Mouse (Mus musculus) CH12.LX (cell line): ENCODE data around the gene Numa1. TPM values are rescaled to one million over a fixed set of nuclear protein-coding genes. Genes with fewer than 3 reads are reported as not detected.

Source experiments
- DNase-seq: peaks from one replicate; pipeline ENCODE4 v3.0.0-alpha.2; 2013; ENCODE audit errors: extremely low read depth
- H3K27ac ChIP-seq: 2 replicates; pipeline ENCODE4 v1.5.1; 2012; ENCODE audit warnings: low read depth, mild to moderate bottlenecking, control low read depth, moderate library complexity; ENCODE audit not compliant: insufficient read depth
- H3K27me3 ChIP-seq: replicated peaks from 2 replicates; pipeline ENCODE3; 2012; ENCODE audit warnings: inconsistent platforms
- H3K36me3 ChIP-seq, 2 experiments: replicated peaks in 1 of 2; 2 replicates each; pipeline versions ENCODE3 to v1.6.1; 2012; ENCODE audit warnings: inconsistent platforms in 1 of 2, low read length in 1 of 2, mild to moderate bottlenecking in 1 of 2, mixed read lengths in 1 of 2, moderate library complexity in 1 of 2; ENCODE audit not compliant: control insufficient read depth in 1 of 2, insufficient read depth in 1 of 2
- H3K4me1 ChIP-seq, 2 experiments: 2 replicates each; pipeline ENCODE4 v1.6.1; 2012; ENCODE audit warnings: inconsistent platforms in 1 of 2, moderate library complexity in 1 of 2; ENCODE audit not compliant: insufficient read depth in 2 of 2, control insufficient read depth in 1 of 2
- H3K4me2 ChIP-seq: 2 replicates; pipeline ENCODE4 v1.6.1; 2012; ENCODE audit warnings: low read depth, mild to moderate bottlenecking, control low read depth; ENCODE audit not compliant: poor library complexity, insufficient read depth, severe bottlenecking
- H3K4me3 ChIP-seq, 3 experiments: fragments of 150-350 bp in 1 of 3; sonication (generic) in 1 of 3; replicated peaks in 1 of 3; 2 replicates each; pipeline versions ENCODE3 to v1.5.1; 2011 to 2012; ENCODE audit warnings: low read depth in 2 of 3, low read length in 2 of 3, mild to moderate bottlenecking in 2 of 3, moderate library complexity in 2 of 3, control low read depth in 1 of 3, improper control_type of control experiment in 1 of 3, inconsistent platforms in 1 of 3, mixed read lengths in 1 of 3; ENCODE audit not compliant: poor library complexity in 1 of 3
- H3K79me2 ChIP-seq: replicated peaks from 2 replicates; pipeline ENCODE4 v1.6.1; 2012; ENCODE audit warnings: mild to moderate bottlenecking, moderate library complexity; ENCODE audit not compliant: control insufficient read depth, poor library complexity, insufficient read depth, severe bottlenecking; ENCODE audit errors: extremely low read depth
- H3K9ac ChIP-seq: 2 replicates; pipeline ENCODE4 v1.6.1; 2012; ENCODE audit warnings: low read depth, mild to moderate bottlenecking, control low read depth, moderate library complexity; ENCODE audit not compliant: insufficient read depth
- H3K9me3 ChIP-seq: replicated peaks from 2 replicates; pipeline ENCODE3; 2012; ENCODE audit warnings: low read length, inconsistent platforms, mixed read lengths
- BHLHE40 ChIP-seq: IDR thresholded peaks from 2 replicates; pipeline ENCODE4 v1.6.1; 2011; ENCODE audit warnings: mild to moderate bottlenecking, low read depth, low read length, improper control_type of control experiment
- CHD1 ChIP-seq: IDR thresholded peaks from 2 replicates; pipeline ENCODE4 v1.6.1; 2012; ENCODE audit warnings: low read depth, low read length, improper control_type of control experiment, inconsistent platforms
- CHD2 ChIP-seq: IDR thresholded peaks from 2 replicates; pipeline ENCODE4 v1.6.1; 2011; ENCODE audit warnings: low read length, improper control_type of control experiment
- CTCF ChIP-seq, 2 experiments: IDR thresholded peaks in 1 of 2; conservative IDR thresholded peaks in 1 of 2; 2 replicates each; pipeline ENCODE4 v1.5.1; 2011 to 2012; ENCODE audit warnings: low read depth in 2 of 2, low read length in 2 of 2, improper control_type of control experiment in 1 of 2, inconsistent platforms in 1 of 2, mild to moderate bottlenecking in 1 of 2, moderate library complexity in 1 of 2
- E2F4 ChIP-seq: IDR thresholded peaks from 2 replicates; pipeline ENCODE4 v1.6.1; 2011; ENCODE audit warnings: low read depth, low read length, improper control_type of control experiment; ENCODE audit not compliant: insufficient replicate concordance
- EP300 ChIP-seq: IDR thresholded peaks from 2 replicates; pipeline ENCODE4 v1.6.1; 2011; ENCODE audit warnings: low read length, improper control_type of control experiment
- ETS1 ChIP-seq: conservative IDR thresholded peaks from 2 replicates; pipeline ENCODE4 v1.6.1; 2012; ENCODE audit warnings: low read depth, mild to moderate bottlenecking, inconsistent platforms, low read length, improper control_type of control experiment, moderate library complexity
- HCFC1 ChIP-seq: IDR thresholded peaks from 2 replicates; pipeline ENCODE4 v1.6.1; 2012; ENCODE audit warnings: low read depth, mild to moderate bottlenecking, inconsistent platforms, low read length, improper control_type of control experiment
- IRF4 ChIP-seq: IDR thresholded peaks from 2 replicates; pipeline ENCODE4 v1.6.1; 2014; ENCODE audit warnings: low read depth, mild to moderate bottlenecking, inconsistent platforms, low read length, improper control_type of control experiment
- JUN ChIP-seq: IDR thresholded peaks from 2 replicates; pipeline ENCODE4 v1.6.1; 2011; ENCODE audit warnings: low read depth, mild to moderate bottlenecking, low read length, improper control_type of control experiment, moderate library complexity; ENCODE audit not compliant: insufficient read depth
- JUND ChIP-seq: conservative IDR thresholded peaks from 2 replicates; pipeline ENCODE4 v1.6.1; 2011; ENCODE audit warnings: low read depth, low read length, improper control_type of control experiment
- KAT2A ChIP-seq: IDR thresholded peaks from 2 replicates; pipeline ENCODE4 v1.6.1; 2012; ENCODE audit warnings: low read length, improper control_type of control experiment, inconsistent platforms; ENCODE audit not compliant: insufficient replicate concordance
- MAZ ChIP-seq: IDR thresholded peaks from 2 replicates; pipeline ENCODE4 v1.6.1; 2012; ENCODE audit warnings: low read depth, mild to moderate bottlenecking, inconsistent platforms, low read length, improper control_type of control experiment, moderate library complexity
- MEF2A ChIP-seq: IDR thresholded peaks from 2 replicates; pipeline ENCODE4 v1.6.1; 2014; ENCODE audit warnings: low read depth, mild to moderate bottlenecking, inconsistent platforms, low read length, improper control_type of control experiment, borderline replicate concordance
- POLR2A ChIP-seq: IDR thresholded peaks from 2 replicates; pipeline ENCODE4 v1.6.1; 2011; ENCODE audit warnings: low read depth, mild to moderate bottlenecking, improper control_type of control experiment, low read length
- POLR2AphosphoS2 ChIP-seq: IDR thresholded peaks from 2 replicates; pipeline ENCODE4 v1.6.1; 2011; ENCODE audit warnings: low read depth, low read length, improper control_type of control experiment
- RCOR1 ChIP-seq: conservative IDR thresholded peaks from 2 replicates; pipeline ENCODE4 v1.6.1; 2012; ENCODE audit warnings: low read depth, mild to moderate bottlenecking, inconsistent platforms, low read length, improper control_type of control experiment
- SIN3A ChIP-seq: IDR thresholded peaks from 2 replicates; pipeline ENCODE4 v1.6.1; 2012; ENCODE audit warnings: low read length, improper control_type of control experiment, inconsistent platforms
- TBP ChIP-seq: conservative IDR thresholded peaks from 2 replicates; pipeline ENCODE4 v1.6.1; 2011; ENCODE audit warnings: low read depth, low read length, improper control_type of control experiment
- UBTF ChIP-seq: IDR thresholded peaks from 2 replicates; pipeline ENCODE4 v1.6.1; 2012; ENCODE audit warnings: low read depth, mild to moderate bottlenecking, inconsistent platforms, low read length, improper control_type of control experiment, moderate library complexity
- USF2 ChIP-seq: conservative IDR thresholded peaks from 2 replicates; pipeline ENCODE4 v1.6.1; 2011; ENCODE audit warnings: low read depth, low read length, improper control_type of control experiment
- ZKSCAN1 ChIP-seq: IDR thresholded peaks from 2 replicates; pipeline ENCODE4 v1.6.1; 2012; ENCODE audit warnings: low read depth, inconsistent platforms, low read length, improper control_type of control experiment, borderline replicate concordance
- ZNF384 ChIP-seq: IDR thresholded peaks from 2 replicates; pipeline ENCODE4 v1.6.1; 2012; ENCODE audit warnings: low read depth, low read length, improper control_type of control experiment, inconsistent platforms
- dilution Hi-C: fragments of 300-500 bp; cut with MboI; formaldehyde crosslinking; loops from 2 replicates; pipeline ENCODE4 v1.14.3; 2020; ENCODE audit warnings: low sequenced_read_pairs; ENCODE audit not compliant: extremely low pct_unique_long_range_greater_than_20kb, extremely low pct_ligation_motif_present
- in situ Hi-C: fragments of 300-500 bp; cut with MboI; formaldehyde crosslinking; loops from 3 replicates; pipeline ENCODE4 v1.14.3; 2019; ENCODE audit warnings: low sequenced_read_pairs, low pct_ligation_motif_present, low pct_unique_long_range_greater_than_20kb, mixed read lengths
- polyA plus RNA-seq: library from polyadenylated mRNA; unstranded; fragments of >175 nt; gene quantifications from 2 replicates; pipeline ENCODE4 v1.2.1, GENCODE M21; 2012; ENCODE audit warnings: low read depth; ENCODE audit not compliant: insufficient read length
- total RNA-seq, 2 experiments: library from RNA; depleted of rRNA; stranded (reverse); fragments of 300-350 nt in 1 of 2; fragments of >200 nt in 1 of 2; gene quantifications; 2 replicates each; pipeline ENCODE4 v1.2.3; 2012 to 2014

Gene Numa1
- total and polyA plus RNA-seq, 3 experiments, result 38.0 to 75.7 (median 57.6) TPM

DNA sequence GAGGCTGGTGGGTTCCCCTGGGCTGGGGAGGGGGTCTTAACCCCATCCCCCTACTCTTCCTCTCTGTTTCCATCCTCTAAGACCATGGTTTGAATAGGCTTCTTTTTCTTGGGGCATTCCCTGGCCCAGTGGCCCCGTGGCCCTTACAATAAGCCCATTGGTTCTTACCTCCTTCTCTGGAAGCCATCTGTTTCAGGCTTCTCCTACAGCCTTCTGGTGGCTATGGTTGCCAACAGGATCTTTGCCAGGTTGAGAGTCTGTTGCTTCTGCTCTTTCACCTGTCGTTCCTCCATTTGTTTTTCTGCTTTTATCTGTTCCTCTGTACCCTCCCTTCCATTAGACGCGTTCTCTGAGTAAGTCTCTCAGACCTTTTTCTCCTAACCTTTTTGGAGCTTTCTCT is 3.7 kb downstream of the Numa1 start:
- no peak for DNase-seq
- no peak overlapping the region for H3K27ac ChIP-seq
- H3K36me3 ChIP-seq, result peaks cover 0 to 31% of the 10 kb centered on the region in 2 experiments
- H3K27me3 ChIP-seq, result no peaks in the 10 kb centered on the region
- TF ChIP-seq MAZ (no peak), EP300 (no peak), MEF2A (no peak), HCFC1 (no peak), IRF4 (no peak), CHD2 (no peak), CHD1 (no peak), RCOR1 (no peak), ZNF384 (no peak), JUN (no peak), ZKSCAN1 (no peak), BHLHE40 (no peak), SIN3A (no peak), UBTF (no peak)
- dilution Hi-C loops (no loop called here), in situ Hi-C loops (no loop called here)
- no peak overlapping the region for H3K4me2 ChIP-seq
- H3K4me3 ChIP-seq, result no peak overlapping the region
- peaks cover 3 to 20% of the 10 kb centered on the region in 2 experiments; a peak in 3 of 4 replicates for H3K4me1 ChIP-seq
- H3K9me3 ChIP-seq, result no peaks in the 10 kb centered on the region
- peaks cover 31% of the 10 kb centered on the region for H3K79me2 ChIP-seq
- H3K9ac ChIP-seq, result no peak overlapping the region

DNA sequence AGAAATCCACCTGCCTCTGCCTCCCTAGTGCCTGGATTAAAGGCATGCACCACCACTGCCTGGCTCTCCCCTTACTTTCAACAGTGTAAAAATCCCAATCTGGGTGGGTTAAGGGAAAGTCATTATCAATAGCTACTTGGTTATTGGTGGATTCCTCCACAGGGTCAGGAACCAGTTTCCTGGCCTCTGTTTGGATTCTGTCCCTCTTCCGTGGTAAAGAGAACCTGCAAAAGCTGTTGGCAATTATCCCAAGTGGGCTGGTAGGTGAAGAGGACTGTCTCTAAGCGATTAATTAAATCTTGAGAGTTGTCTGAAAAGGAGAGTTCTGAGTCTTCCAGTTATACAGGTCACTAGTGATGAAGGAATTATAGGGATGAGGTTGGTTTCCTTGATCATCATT is 4.4 kb downstream of the Numa1 start:
- in situ Hi-C loops, result no loop called here
- H3K9ac ChIP-seq, result no peak overlapping the region
- no peak for DNase-seq
- dilution Hi-C loops, result no loop called here
- no peak overlapping the region for H3K4me2 ChIP-seq
- no peaks in the 10 kb centered on the region for H3K27me3 ChIP-seq
- peaks cover 0 to 31% of the 10 kb centered on the region in 2 experiments for H3K36me3 ChIP-seq
- H3K79me2 ChIP-seq, result peaks cover 28% of the 10 kb centered on the region
- TF ChIP-seq HCFC1 (no peak), POLR2AphosphoS2 (no peak), MAZ (no peak), EP300 (no peak), SIN3A (no peak), CTCF (conservative IDR thresholded peaks at IDR 0.05 in 1 of 2, IDR thresholded peaks at IDR 0.05 in 1 of 2; ENCODE audit: low read depth in 2 of 2, low read length in 2 of 2) (no peak), CHD1 (no peak), E2F4 (no peak), CHD2 (no peak), JUN (no peak), TBP (no peak), ETS1 (no peak), JUND (no peak), BHLHE40 (no peak), KAT2A (no peak), POLR2A (no peak), USF2 (no peak)
- TF ChIP-seq, all 38 proteins: peak for 0
- H3K4me1 ChIP-seq, result peaks cover 2 to 17% of the 10 kb centered on the region in 2 experiments; a peak in 3 of 4 replicates
- no peak overlapping the region for H3K4me3 ChIP-seq
- no peaks in the 10 kb centered on the region for H3K9me3 ChIP-seq
- H3K27ac ChIP-seq, result no peak overlapping the region
